15 mouse cellular contexts compared by ENCODE assay signal in genomic region chr11:87246724-87247493, GRCm38 (mm10).
A peak's percentile ranks its signal among the peaks of the same experiment; 100 is the strongest.
DNase-seq lines count a peak whose midpoint lies in the region; ATAC-seq lines count a peak whose summit lies in the region.
"Had no signal": no experiment of that assay in that cellular context is flagged by ENCODE, and none has a peak within 500 bp of the region (broad histone marks: within the 10 kb centered on the region; RNA-seq: fewer than 3 reads in every experiment).

No protein-coding gene starts in this region.

- 39% methylated on average over 9 of the region's 9 CpGs for WGBS in heart, embryonic 12.5 days
- 47% methylated on average over 9 of the region's 9 CpGs for WGBS in lung, embryonic 16.5 days
- 50% methylated on average over 9 of the region's 9 CpGs for WGBS in embryonic facial prominence, embryonic 14.5 days
- 43% methylated on average over 9 of the region's 9 CpGs for WGBS in heart, embryonic 16.5 days

- H3K4me3 ChIP-seq in heart, embryonic 12.5 days = no peak overlapping the region
- no peak overlapping the region for H3K4me3 ChIP-seq in lung, embryonic 16.5 days (ENCODE audit: low read length)
- no peak overlapping the region for H3K4me3 ChIP-seq in embryonic facial prominence, embryonic 14.5 days (ENCODE audit: low read depth, low read length)
- H3K4me3 ChIP-seq in heart, embryonic 16.5 days (ENCODE audit: low read length) = peak overlapping the region; percentile 28
- H3K4me3 ChIP-seq: hindbrain, embryonic 12.5 days had no signal

- peaks cover 41% of the 10 kb centered on the region for H3K4me1 ChIP-seq in heart, embryonic 12.5 days (replicated peaks)
- H3K4me1 ChIP-seq in lung, embryonic 16.5 days (replicated peaks; ENCODE audit: control insufficient read depth, insufficient read depth, low read length) = peaks cover 3% of the 10 kb centered on the region; the same call in 1 of the 2 replicates
- H3K4me1 ChIP-seq in embryonic facial prominence, embryonic 14.5 days (ENCODE audit: control insufficient read depth, insufficient read depth, low read length) = peaks cover 5% of the 10 kb centered on the region; the same call in 1 of the 2 replicates
- H3K4me1 ChIP-seq in heart, embryonic 16.5 days (ENCODE audit: control insufficient read depth, insufficient read depth, low read length) = peaks cover 25% of the 10 kb centered on the region

- H3K27ac ChIP-seq in heart, embryonic 12.5 days (ENCODE audit: poor library complexity, severe bottlenecking) = peak overlapping the region; percentile 89
- no peak overlapping the region for H3K27ac ChIP-seq in lung, embryonic 16.5 days (ENCODE audit: low read length)
- no peak overlapping the region for H3K27ac ChIP-seq in embryonic facial prominence, embryonic 14.5 days (replicated peaks; ENCODE audit: low read depth, low read length)
- peak overlapping the region; percentile 98 for H3K27ac ChIP-seq in heart, embryonic 16.5 days (ENCODE audit: low read length)
- H3K27ac ChIP-seq: hindbrain, embryonic 12.5 days had no signal

- no peak for ATAC-seq in heart, embryonic 12.5 days (ENCODE audit: insufficient number of reproducible peaks, low FRiP score)
- ATAC-seq in lung, embryonic 16.5 days (ENCODE audit: low read depth) = peak; percentile 43; the same call in 1 of the 2 replicates
- peak; percentile 30; the same call in 1 of the 2 replicates for ATAC-seq in embryonic facial prominence, embryonic 14.5 days (ENCODE audit: low read depth)
- peak; percentile 54 for ATAC-seq in heart, embryonic 16.5 days (replicated peaks; ENCODE audit: extremely low read depth, insufficient read depth, low FRiP score)

- no peaks in the 10 kb centered on the region for H3K36me3 ChIP-seq in heart, embryonic 12.5 days
- H3K36me3 ChIP-seq in lung, embryonic 16.5 days (ENCODE audit: control insufficient read depth, insufficient read depth, low read length) = no peaks in the 10 kb centered on the region
- H3K36me3 ChIP-seq in embryonic facial prominence, embryonic 14.5 days (ENCODE audit: control insufficient read depth, insufficient read depth, low read length) = no peaks in the 10 kb centered on the region
- no peaks in the 10 kb centered on the region for H3K36me3 ChIP-seq in heart, embryonic 16.5 days (ENCODE audit: control insufficient read depth, insufficient read depth)
- H3K36me3 ChIP-seq: hindbrain, embryonic 12.5 days had no signal

- no peak overlapping the region; the same call in 1 of the 2 replicates for H3K9ac ChIP-seq in heart, embryonic 12.5 days
- H3K9ac ChIP-seq in lung, embryonic 16.5 days (ENCODE audit: low read length) = no peak overlapping the region
- no peak overlapping the region for H3K9ac ChIP-seq in embryonic facial prominence, embryonic 14.5 days (ENCODE audit: low read depth, low read length)
- H3K9ac ChIP-seq in heart, embryonic 16.5 days (ENCODE audit: low read length) = peak overlapping the region; percentile 70
- H3K9ac ChIP-seq: hindbrain, embryonic 12.5 days had no signal

- H3K4me2 ChIP-seq in heart, embryonic 12.5 days = peak overlapping the region; percentile 50
- H3K4me2 ChIP-seq in lung, embryonic 16.5 days (ENCODE audit: low read depth, low read length) = no peak overlapping the region
- no peak overlapping the region for H3K4me2 ChIP-seq in embryonic facial prominence, embryonic 14.5 days (ENCODE audit: low read depth, low read length)
- peak overlapping the region; percentile 63 for H3K4me2 ChIP-seq in heart, embryonic 16.5 days (ENCODE audit: low read depth, low read length)
- H3K4me2 ChIP-seq: hindbrain, embryonic 12.5 days had no signal

- H3K9me3 ChIP-seq in heart, embryonic 12.5 days (replicated peaks) = no peaks in the 10 kb centered on the region
- no peaks in the 10 kb centered on the region for H3K9me3 ChIP-seq in lung, embryonic 16.5 days (ENCODE audit: control insufficient read depth, low read length)
- H3K9me3 ChIP-seq in embryonic facial prominence, embryonic 14.5 days (ENCODE audit: control insufficient read depth, low read length) = no peaks in the 10 kb centered on the region
- H3K9me3 ChIP-seq in heart, embryonic 16.5 days (replicated peaks; ENCODE audit: control insufficient read depth, low read length) = no peaks in the 10 kb centered on the region
- H3K9me3 ChIP-seq: hindbrain, embryonic 12.5 days had no signal

- no peak for DNase-seq in heart, postnatal 4 days
- no peak for DNase-seq in lung, adult 18-20 months
- peak; percentile 41 for DNase-seq in embryonic facial prominence, embryonic 14.5 days (ENCODE audit: low spot score)
- DNase-seq in embryo, embryonic 9.5 days (ENCODE audit: extremely low spot score) = no peak
- DNase-seq in T-cell, adult 2 months (ENCODE audit: low spot score) = no peak
- DNase-seq: adrenal gland, postnatal 25 days; cerebellum, adult 8-10 months; kidney, postnatal 14 days; liver; lung, postnatal 14 days; midbrain, embryonic 14.5 days had no signal

- no peaks in the 10 kb centered on the region for H3K27me3 ChIP-seq in heart, embryonic 12.5 days (replicated peaks)
- H3K27me3 ChIP-seq in lung, embryonic 16.5 days (ENCODE audit: control insufficient read depth, insufficient read depth, low read depth, low read length) = no peaks in the 10 kb centered on the region
- no peaks in the 10 kb centered on the region for H3K27me3 ChIP-seq in embryonic facial prominence, embryonic 14.5 days (replicated peaks; ENCODE audit: control insufficient read depth, insufficient read depth, low read length)
- H3K27me3 ChIP-seq in heart, embryonic 16.5 days (ENCODE audit: control insufficient read depth, insufficient read depth, low read length) = no peaks in the 10 kb centered on the region
- H3K27me3 ChIP-seq: hindbrain, embryonic 12.5 days had no signal

Comparison
In these comparisons a context has a peak if more than half of its experiments do, and no peak if none do; other contexts are left out.
1. H3K27ac ChIP-seq: peak in heart, embryonic 12.5 days (single experiment) and heart, embryonic 16.5 days (single experiment); none in lung, embryonic 16.5 days (single experiment) and embryonic facial prominence, embryonic 14.5 days (single experiment).
2. H3K4me2 ChIP-seq: peak in heart, embryonic 12.5 days (single experiment) and heart, embryonic 16.5 days (single experiment); none in lung, embryonic 16.5 days (single experiment) and embryonic facial prominence, embryonic 14.5 days (single experiment).